Mouse (Mus musculus) heart, embryonic 14.5 days (tissue): ENCODE measurements at regions not wholly inside any gene's neighbourhood (a gene's known extent, or its start where the extent isn't known, plus 50 kb on each side); places are given as distances from the start of the nearest gene placed in this dataset.

Experiments used
- ATAC-seq: fragments of 200-750 bp; cut with Nextera tagmentation; 2 replicates; pipeline ENCODE4 v1.8.0; 2017; ENCODE audit warnings: low read depth, moderate TSS enrichment; ENCODE audit not compliant: insufficient number of reproducible peaks, insufficient read depth, low FRiP score
- H3K27ac ChIP-seq, 2 experiments: fragments of 200-500 bp in 1 of 2; fragments of 300-500 bp in 1 of 2; sonication (generic) in 1 of 2; replicated peaks in 1 of 2; 2 replicates each; pipeline ENCODE4 v1.5.1; 2012 to 2014; ENCODE audit warnings: low read depth in 2 of 2, low read length in 2 of 2, control low read depth in 1 of 2, mild to moderate bottlenecking in 1 of 2, mixed read lengths in 1 of 2; ENCODE audit not compliant: control insufficient read depth in 1 of 2, insufficient read depth in 1 of 2
- H3K27me3 ChIP-seq: fragments of 300-500 bp; sonication (generic); 2 replicates; pipeline ENCODE4 v1.6.1; 2014; ENCODE audit warnings: mild to moderate bottlenecking, low read length, control low read depth; ENCODE audit not compliant: control insufficient read depth, insufficient read depth
- H3K36me3 ChIP-seq: fragments of 300-500 bp; sonication (generic); 2 replicates; pipeline ENCODE4 v1.6.1; 2014; ENCODE audit warnings: mild to moderate bottlenecking, control low read depth, low read length, mixed read lengths; ENCODE audit not compliant: control insufficient read depth, insufficient read depth
- H3K4me1 ChIP-seq, 2 experiments: fragments of 200-500 bp in 1 of 2; fragments of 300-500 bp in 1 of 2; sonication (generic) in 1 of 2; 2 replicates each; pipeline ENCODE4 v1.6.1; 2012 to 2014; ENCODE audit warnings: low read length in 2 of 2, control low read depth in 1 of 2, mixed read lengths in 1 of 2; ENCODE audit not compliant: control insufficient read depth in 2 of 2, insufficient read depth in 2 of 2
- H3K4me2 ChIP-seq: fragments of 300-500 bp; sonication (generic); 2 replicates; pipeline ENCODE4 v1.6.1; 2014; ENCODE audit warnings: mild to moderate bottlenecking, low read length
- H3K4me3 ChIP-seq, 2 experiments: fragments of 200-500 bp in 1 of 2; fragments of 300-500 bp in 1 of 2; sonication (generic) in 1 of 2; 2 replicates each; pipeline ENCODE4 v1.5.1; 2012 to 2014; ENCODE audit warnings: low read length in 2 of 2, mild to moderate bottlenecking in 2 of 2, control low read depth in 1 of 2, low read depth in 1 of 2, moderate library complexity in 1 of 2; ENCODE audit not compliant: control insufficient read depth in 1 of 2, insufficient read depth in 1 of 2
- H3K9ac ChIP-seq: fragments of 300-500 bp; sonication (generic); 2 replicates; pipeline ENCODE4 v1.6.1; 2014; ENCODE audit warnings: mild to moderate bottlenecking, low read length
- H3K9me3 ChIP-seq: fragments of 300-500 bp; sonication (generic); 2 replicates; pipeline ENCODE4 v1.6.1; 2016; ENCODE audit warnings: low read length, control low read depth; ENCODE audit not compliant: control insufficient read depth
- WGBS: fragments of 180-500 bp; shearing (Covaris S2); extraction: QIAGEN DNeasy Blood & Tissue Kit; methylation state at CpG from one replicate; pipeline ENCODE4 v1.1.7; 2014; 5-methylcytosine and 5-hydroxymethylcytosine counted together

DNA sequence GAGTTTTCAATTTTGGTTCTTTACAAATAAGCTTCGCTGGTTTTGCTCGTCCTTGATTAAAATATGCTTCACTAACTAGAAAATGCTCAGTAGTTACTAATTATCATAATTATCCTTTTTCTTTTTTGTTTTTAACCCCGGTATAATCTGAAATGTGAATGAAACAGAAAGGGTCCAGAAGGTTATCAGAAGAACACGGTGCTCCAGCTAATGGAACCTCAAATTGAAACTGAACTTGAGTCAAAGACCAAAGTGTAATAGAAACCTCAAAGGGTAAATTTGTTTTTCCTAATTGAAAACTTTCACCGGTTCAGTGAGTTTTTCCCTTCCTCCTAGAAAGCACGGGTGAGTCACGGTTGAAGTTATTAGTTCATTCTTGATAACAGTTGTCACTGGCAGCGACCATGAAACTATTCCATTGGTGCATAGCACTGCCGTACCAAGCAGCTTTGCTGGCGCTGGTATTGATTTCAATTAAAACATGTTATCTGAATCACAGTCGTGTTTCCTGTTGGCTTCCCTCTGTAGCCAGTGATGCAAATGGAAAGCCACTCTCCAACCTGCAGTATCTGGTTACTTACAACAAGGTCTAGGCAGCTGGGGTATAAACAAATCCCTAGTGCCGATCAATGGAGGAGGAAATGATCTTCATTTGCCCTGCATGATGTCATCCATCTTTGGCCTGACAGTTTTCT is 203.7 kb downstream of the Csl start:
- 69% methylated on average over 12 of the region's 12 CpGs for WGBS
- Histone ChIP-seq H3K9me3 (no peaks in the 10 kb centered on the region), H3K4me2 (no peak overlapping the region), H3K4me1 (peaks cover 2 to 4% of the 10 kb centered on the region in 2 experiments; a peak in 3 of 4 replicates), H3K4me3 (no peak overlapping the region), H3K27me3 (no peaks in the 10 kb centered on the region), H3K36me3 (no peaks in the 10 kb centered on the region), H3K27ac (no peak overlapping the region), H3K9ac (no peak overlapping the region)
- ATAC-seq: no peak

DNA sequence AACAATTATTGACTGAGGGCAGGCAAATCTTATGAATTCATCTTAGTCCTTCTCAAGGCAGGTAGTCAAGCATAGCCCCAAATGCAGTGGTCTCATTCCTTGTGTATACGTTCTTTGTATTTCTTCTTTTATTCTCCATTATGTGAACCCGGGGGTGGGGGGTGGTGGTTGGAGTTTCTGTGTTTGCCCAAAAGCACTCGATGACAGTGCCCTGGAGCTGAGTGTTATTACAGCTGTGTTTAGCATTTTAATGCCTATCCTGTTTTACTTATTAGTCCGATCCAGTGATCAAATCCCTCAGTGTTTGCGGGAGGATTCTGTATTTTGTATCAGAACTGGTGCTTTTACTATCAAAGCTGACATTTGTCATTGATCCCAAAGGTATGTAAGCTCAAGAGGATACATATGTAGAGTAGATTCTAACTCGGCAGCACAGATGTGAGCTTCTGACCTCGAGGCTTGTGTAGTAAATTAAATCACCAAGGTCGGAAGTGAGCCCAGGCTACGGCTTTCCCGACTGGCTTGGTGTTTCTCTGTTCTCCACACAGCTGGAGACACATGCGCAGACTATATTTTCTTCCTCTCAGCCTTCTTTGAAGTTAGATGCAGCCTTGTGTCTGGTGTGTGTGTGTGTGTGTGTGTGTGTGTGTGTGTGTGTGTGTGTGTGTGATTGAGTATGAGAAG is 203.0 kb downstream of the Csl start:
- no peaks in the 10 kb centered on the region for H3K36me3 ChIP-seq
- H3K4me3 ChIP-seq: no peak overlapping the region
- no peak overlapping the region for H3K9ac ChIP-seq
- ATAC-seq: no peak
- H3K9me3 ChIP-seq: no peaks in the 10 kb centered on the region
- no peaks in the 10 kb centered on the region for H3K27me3 ChIP-seq
- no peak overlapping the region for H3K27ac ChIP-seq
- WGBS: 78% methylated on average over 11 of the region's 11 CpGs
- H3K4me2 ChIP-seq: no peak overlapping the region
- H3K4me1 ChIP-seq: peaks cover 7 to 11% of the 10 kb centered on the region in 2 experiments

DNA sequence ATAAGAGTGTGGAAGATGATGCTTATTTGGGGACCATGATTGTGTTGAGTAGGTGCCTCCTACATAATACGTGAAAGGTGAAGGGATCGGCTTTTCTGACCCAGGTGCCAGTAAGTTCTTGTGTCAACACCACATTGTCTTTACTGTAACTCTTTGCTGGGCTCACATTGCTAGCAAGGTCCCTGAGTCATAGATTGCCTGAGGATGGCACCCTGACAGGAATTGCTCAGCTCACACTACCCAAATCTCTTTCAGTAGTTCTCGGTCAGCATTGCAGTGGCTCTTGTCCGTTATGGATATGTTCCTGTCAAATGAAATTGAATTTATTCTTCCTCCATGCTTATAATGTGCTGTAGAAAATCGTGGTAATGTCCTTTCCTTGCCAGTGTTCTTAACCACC is 200.8 kb downstream of the Csl start:
- H3K9me3 ChIP-seq: no peaks in the 10 kb centered on the region
- H3K4me3 ChIP-seq: no peak overlapping the region
- peaks cover 9 to 13% of the 10 kb centered on the region in 2 experiments for H3K4me1 ChIP-seq
- H3K9ac ChIP-seq: no peak overlapping the region
- no peaks in the 10 kb centered on the region for H3K27me3 ChIP-seq
- no peaks in the 10 kb centered on the region for H3K36me3 ChIP-seq
- ATAC-seq: no peak
- no peak overlapping the region for H3K4me2 ChIP-seq
- WGBS: 81% methylated on average over 5 of the region's 5 CpGs
- H3K27ac ChIP-seq: no peak overlapping the region

DNA sequence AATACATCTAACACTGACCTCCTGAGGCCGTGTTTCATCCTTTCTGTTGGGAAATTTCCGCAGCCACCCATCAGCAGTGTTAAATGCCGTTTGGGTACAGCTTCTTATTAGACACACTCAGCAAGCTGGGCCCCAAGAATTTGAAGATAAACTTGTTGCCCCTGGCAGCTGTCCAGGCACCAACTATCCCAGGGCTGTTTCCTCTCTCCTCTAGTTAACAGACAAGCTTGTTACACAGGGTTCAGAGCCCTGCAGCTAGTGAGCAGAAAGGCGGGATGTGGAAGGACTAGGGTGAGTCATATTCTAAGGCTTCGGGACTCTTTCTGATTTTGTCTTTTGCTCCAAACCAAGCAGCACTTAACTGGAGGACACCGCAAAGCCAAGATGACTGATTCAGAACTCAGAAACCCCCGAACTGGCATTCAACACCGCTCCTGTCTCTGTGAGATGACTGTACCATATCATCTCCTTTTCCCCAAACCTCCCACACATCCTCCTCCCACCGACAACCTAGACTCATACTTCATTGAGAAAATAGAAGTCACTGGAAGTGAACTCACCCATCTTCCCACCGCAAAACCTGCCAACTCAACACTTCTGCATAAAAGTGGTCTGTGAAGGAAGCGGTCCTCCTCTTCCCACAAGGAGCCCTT is 198.2 kb downstream of the Csl start:
- ATAC-seq: peak; percentile 61; the same call in 1 of the 2 replicates
- H3K4me3 ChIP-seq: no peak overlapping the region
- peaks cover 9 to 13% of the 10 kb centered on the region in 2 experiments for H3K4me1 ChIP-seq
- no peaks in the 10 kb centered on the region for H3K36me3 ChIP-seq
- H3K4me2 ChIP-seq: peak overlapping the region; percentile 34
- no peak overlapping the region for H3K9ac ChIP-seq
- WGBS: 33% methylated on average over 11 of the region's 11 CpGs
- no peaks in the 10 kb centered on the region for H3K27me3 ChIP-seq
- H3K9me3 ChIP-seq: no peaks in the 10 kb centered on the region
- H3K27ac ChIP-seq: peak overlapping the region; percentile 4 to 49; a peak in 2 of 4 replicates

DNA sequence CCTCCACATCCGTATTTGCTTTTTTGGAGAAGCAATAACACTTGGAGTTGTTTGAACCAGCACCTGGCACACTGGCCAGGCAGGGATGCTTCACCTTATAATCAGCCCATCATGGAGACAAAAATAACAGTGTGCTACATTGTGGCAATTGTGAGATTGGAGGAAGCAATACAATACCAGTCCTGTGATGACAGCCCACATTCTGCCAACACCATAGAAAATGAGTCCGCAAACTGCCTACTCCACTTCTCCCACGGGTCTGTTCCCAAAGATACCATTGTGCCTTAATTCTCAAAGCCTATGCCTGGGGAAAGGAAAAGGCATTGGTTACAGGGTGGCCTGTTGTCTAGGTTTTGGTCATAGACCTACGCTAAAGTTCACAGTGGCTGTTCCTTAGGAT is 194.9 kb downstream of the Csl start:
- no peaks in the 10 kb centered on the region for H3K27me3 ChIP-seq
- peaks cover 9 to 18% of the 10 kb centered on the region in 2 experiments for H3K4me1 ChIP-seq
- H3K9me3 ChIP-seq: no peaks in the 10 kb centered on the region
- H3K9ac ChIP-seq: no peak overlapping the region
- no peaks in the 10 kb centered on the region for H3K36me3 ChIP-seq
- ATAC-seq: no peak
- no peak overlapping the region for H3K27ac ChIP-seq
- WGBS: 82% methylated on average over 4 of the region's 4 CpGs
- H3K4me3 ChIP-seq: no peak overlapping the region
- H3K4me2 ChIP-seq: no peak overlapping the region

DNA sequence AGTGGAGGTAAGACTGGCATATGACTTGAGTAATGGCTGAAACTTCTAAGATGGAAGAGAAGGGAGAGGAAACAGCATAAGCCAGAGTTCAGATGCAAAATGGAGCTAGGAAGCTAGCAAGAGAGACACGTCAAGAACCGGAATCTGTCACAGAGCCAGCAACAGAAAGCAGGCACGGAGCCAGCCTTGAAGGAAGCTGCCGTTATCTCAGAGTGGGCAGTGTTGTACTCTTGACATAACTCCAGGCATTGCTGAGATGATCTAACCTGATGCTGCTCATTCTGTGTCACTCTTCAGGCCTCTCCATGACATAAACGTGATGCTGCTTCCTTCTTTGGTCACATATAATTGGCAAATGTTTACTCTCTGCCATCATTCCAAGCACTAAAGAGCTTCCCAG is 191.0 kb downstream of the Csl start:
- WGBS: 12% methylated on average over 5 of the region's 5 CpGs
- H3K4me1 ChIP-seq: peaks cover 2 to 5% of the 10 kb centered on the region in 2 experiments; a peak in 1 of 4 replicates
- H3K9ac ChIP-seq: no peak overlapping the region
- H3K27me3 ChIP-seq: no peaks in the 10 kb centered on the region
- no peak overlapping the region for H3K4me3 ChIP-seq
- no peak overlapping the region for H3K4me2 ChIP-seq
- no peaks in the 10 kb centered on the region for H3K36me3 ChIP-seq
- H3K27ac ChIP-seq: no peak overlapping the region
- no peak for ATAC-seq
- H3K9me3 ChIP-seq: no peaks in the 10 kb centered on the region

DNA sequence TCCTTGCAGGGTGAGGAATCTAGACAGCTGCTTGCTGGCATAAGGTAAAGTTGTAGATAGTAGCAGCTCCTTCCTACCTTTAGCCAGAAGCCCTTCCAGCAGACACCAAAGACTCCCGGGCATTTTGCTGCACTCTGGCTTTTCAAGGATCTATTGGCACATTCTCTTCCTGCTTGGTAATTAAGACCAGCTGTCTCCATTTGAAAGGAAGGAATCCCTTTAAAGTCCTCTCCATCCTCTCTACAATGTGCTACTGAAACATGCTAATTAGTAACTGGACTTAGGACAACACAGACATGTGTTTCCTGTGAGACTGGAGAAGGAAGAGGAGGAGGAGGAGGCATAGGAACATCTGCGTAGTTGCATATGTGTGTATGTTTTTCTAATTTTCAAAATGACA is 189.3 kb downstream of the Csl start:
- WGBS: 37% methylated on average over 2 of the region's 2 CpGs
- Histone ChIP-seq H3K27me3 (no peaks in the 10 kb centered on the region), H3K4me2 (no peak overlapping the region), H3K9me3 (no peaks in the 10 kb centered on the region), H3K27ac (no peak overlapping the region; a peak in 1 of 4 replicates), H3K4me1 (peaks cover 4 to 9% of the 10 kb centered on the region in 2 experiments; a peak in 2 of 4 replicates), H3K4me3 (no peak overlapping the region), H3K9ac (no peak overlapping the region), H3K36me3 (no peaks in the 10 kb centered on the region)
- ATAC-seq: no peak
